Mouse (Mus musculus): ENCODE measurements around the gene Me3. TPM values are rescaled to one million over a fixed set of nuclear protein-coding genes. Genes with fewer than 3 reads are reported as not detected.

The Me3 gene
- total RNA-seq, 2 experiments from 2014 or later: 83.3 to 90.8 TPM

GRCm38 (mm10) chr7:89852158-89853095 is 220.2 kb downstream of the Me3 start:
- DNase-seq (ENCODE audit: low spot score in 2 of 2): no peak
- H3K27ac ChIP-seq: no peak overlapping the region
- no peak overlapping the region for H3K4me3 ChIP-seq
- TF ChIP-seq CTCF (conservative IDR thresholded peaks at IDR 0.05): no peak

- DNase-seq (ENCODE audit: low spot score in 2 of 2): no peak
- TF ChIP-seq CTCF (conservative IDR thresholded peaks at IDR 0.05): no peak
- Histone ChIP-seq H3K27ac (no peak overlapping the region), H3K4me3 (no peak overlapping the region)
Observed at GRCm38 (mm10) chr7:89853131-89853530, 220.9 kb downstream of the Me3 start.

GRCm38 (mm10) chr7:89855196-89855595 is 223.0 kb downstream of the Me3 start:
- H3K4me3 ChIP-seq: no peak overlapping the region
- DNase-seq (ENCODE audit: low spot score in 2 of 2): no peak
- H3K27ac ChIP-seq: no peak overlapping the region
- no peak for TF ChIP-seq CTCF (conservative IDR thresholded peaks at IDR 0.05)

- no peak for DNase-seq (ENCODE audit: low spot score in 2 of 2)
- H3K27ac ChIP-seq: no peak overlapping the region
- no peak for TF ChIP-seq CTCF (conservative IDR thresholded peaks at IDR 0.05)
- no peak overlapping the region for H3K4me3 ChIP-seq
Observed at GRCm38 (mm10) chr7:89856440-89857217, 224.4 kb downstream of the Me3 start.

- peak; percentile 55 for TF ChIP-seq CTCF (conservative IDR thresholded peaks at IDR 0.05)
- Histone ChIP-seq H3K27ac (no peak overlapping the region), H3K4me3 (no peak overlapping the region)
- no peak for DNase-seq (ENCODE audit: low spot score in 2 of 2)
Observed at GRCm38 (mm10) chr7:89864769-89865168, 232.6 kb downstream of the Me3 start.

GRCm38 (mm10) chr7:89867221-89867620 is 235.0 kb downstream of the Me3 start:
- H3K4me3 ChIP-seq: no peak overlapping the region
- H3K27ac ChIP-seq: no peak overlapping the region
- DNase-seq (ENCODE audit: low spot score in 2 of 2): no peak
- TF ChIP-seq CTCF (conservative IDR thresholded peaks at IDR 0.05): no peak

GRCm38 (mm10) chr7:89879686-89880085 is 247.5 kb downstream of the Me3 start:
- H3K4me3 ChIP-seq: no peak overlapping the region
- TF ChIP-seq CTCF (conservative IDR thresholded peaks at IDR 0.05): no peak
- no peak for DNase-seq (ENCODE audit: low spot score in 2 of 2)
- H3K27ac ChIP-seq: no peak overlapping the region

GRCm38 (mm10) chr7:89884551-89884950 is 252.4 kb downstream of the Me3 start:
- no peak overlapping the region for H3K27ac ChIP-seq
- H3K4me3 ChIP-seq: no peak overlapping the region
- TF ChIP-seq CTCF (conservative IDR thresholded peaks at IDR 0.05): no peak
- DNase-seq (ENCODE audit: low spot score in 2 of 2): no peak

- DNase-seq (ENCODE audit: low spot score in 2 of 2): no peak
- Histone ChIP-seq H3K4me3 (no peak overlapping the region), H3K27ac (no peak overlapping the region)
- TF ChIP-seq CTCF (conservative IDR thresholded peaks at IDR 0.05): no peak
Observed at GRCm38 (mm10) chr7:89891412-89891811, 259.2 kb downstream of the Me3 start.

GRCm38 (mm10) chr7:89891856-89892255 is 259.7 kb downstream of the Me3 start:
- TF ChIP-seq CTCF (conservative IDR thresholded peaks at IDR 0.05): peak; percentile 66
- no peak for DNase-seq (ENCODE audit: low spot score in 2 of 2)
- no peak overlapping the region for H3K4me3 ChIP-seq
- H3K27ac ChIP-seq: no peak overlapping the region

- no peak for TF ChIP-seq CTCF (conservative IDR thresholded peaks at IDR 0.05)
- Histone ChIP-seq H3K27ac (no peak overlapping the region), H3K4me3 (no peak overlapping the region; the same call in 1 of the 2 replicates)
- no peak for DNase-seq (ENCODE audit: low spot score in 2 of 2)
Observed at GRCm38 (mm10) chr7:89903007-89903406, 270.8 kb downstream of the Me3 start.

GRCm38 (mm10) chr7:89903442-89904343 is 271.5 kb downstream of the Me3 start, which contains the start of gene Ccdc81:
Gene Ccdc81, minus strand, starts transcription at chr7:89903629.
- no peak for DNase-seq (ENCODE audit: low spot score in 2 of 2)
- Histone ChIP-seq H3K4me3 (no peak within 1 kb of the TSS; the same call in 1 of the 2 replicates), H3K27ac (no peak within 1 kb of the TSS)
- TF ChIP-seq CTCF (conservative IDR thresholded peaks at IDR 0.05): no peak

Other genes starting within 250 kb of the Me3 start
- 10 to 100 TPM; 73.3 to 74.1 TPM for gene Tmem135, start 228.2 kb upstream of the Me3 start, total RNA-seq (2021)
- gene Fzd4, start 228.0 kb upstream of the Me3 start, total RNA-seq (2021): 1 to 10 TPM; 6.1 to 7.2 TPM
- 10 to 100 TPM; 16.7 to 18.1 TPM for gene Prss23, start 105.2 kb upstream of the Me3 start, total RNA-seq (2021)

Data from layer of hippocampus, adult 2 months (tissue).